Mouse (Mus musculus): ENCODE results near the gene Socs3.
A peak's percentile ranks its signal among the peaks of the same experiment; 100 is the strongest.

Socs3 gene

DNA sequence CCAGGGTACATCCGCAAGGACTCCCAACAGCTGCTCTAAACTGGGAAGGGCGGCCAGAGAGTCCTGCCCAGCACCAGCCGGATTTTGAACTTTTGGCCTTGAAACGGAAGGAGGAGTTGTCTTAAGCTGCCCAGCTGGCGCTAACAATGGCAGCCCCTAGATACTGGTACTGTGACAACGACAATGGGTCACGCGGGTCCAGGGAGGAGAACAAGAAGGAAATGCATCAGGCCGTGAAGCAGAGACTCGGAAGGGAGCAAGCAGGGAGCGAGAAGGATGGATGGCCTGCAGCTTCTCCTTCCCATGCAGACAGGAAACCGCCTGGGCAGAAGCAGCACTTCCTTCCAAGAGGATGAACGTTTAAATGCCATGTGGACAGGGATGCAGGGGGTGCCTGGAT is 14.2 kb downstream of the Socs3 start:
- DNase-seq (ENCODE audit: low read depth, low spot score) = no peak

DNA sequence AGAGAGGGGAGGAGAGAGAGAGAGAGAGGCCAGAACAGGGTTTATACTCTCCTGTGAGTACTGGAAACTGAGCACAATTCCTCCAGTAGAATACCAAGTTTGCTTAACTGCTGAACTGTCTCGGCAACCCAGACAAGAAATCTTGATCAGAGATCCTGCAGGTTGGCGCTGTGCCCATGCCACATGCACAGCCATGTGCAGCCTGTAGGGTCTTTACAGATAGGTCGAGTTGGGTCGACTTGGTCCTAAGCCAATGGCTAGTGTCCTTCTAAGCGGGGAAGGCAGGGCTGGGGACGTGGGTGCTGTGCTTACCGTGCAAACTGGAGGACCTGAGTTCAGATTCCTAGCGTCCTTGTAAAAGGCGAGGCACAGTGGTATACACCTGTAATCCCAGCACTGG is 15.0 kb downstream of the Socs3 start:
- no peak for DNase-seq (ENCODE audit: low read depth, low spot score)

DNA sequence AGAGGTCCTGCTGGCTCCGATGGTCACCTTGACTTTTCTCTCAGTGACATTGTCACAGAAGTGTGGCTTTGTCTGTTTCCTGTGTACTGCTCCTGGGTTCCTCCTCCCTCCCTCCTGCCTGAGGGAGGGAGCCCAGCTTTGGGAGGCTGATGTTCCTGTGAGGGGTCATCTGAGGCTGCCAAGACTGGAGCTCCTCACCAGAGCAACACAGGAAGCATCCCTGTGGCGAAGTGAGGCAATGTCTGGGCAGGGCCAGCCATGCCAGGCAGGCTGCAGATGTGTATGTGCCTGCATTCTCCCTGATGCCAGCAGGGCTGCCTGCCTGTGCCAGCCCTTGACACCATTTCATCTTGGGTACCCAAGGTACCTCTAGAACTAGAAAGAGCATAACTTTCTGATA is 15.8 kb downstream of the Socs3 start:
- no peak for DNase-seq (ENCODE audit: low read depth, low spot score)

DNA sequence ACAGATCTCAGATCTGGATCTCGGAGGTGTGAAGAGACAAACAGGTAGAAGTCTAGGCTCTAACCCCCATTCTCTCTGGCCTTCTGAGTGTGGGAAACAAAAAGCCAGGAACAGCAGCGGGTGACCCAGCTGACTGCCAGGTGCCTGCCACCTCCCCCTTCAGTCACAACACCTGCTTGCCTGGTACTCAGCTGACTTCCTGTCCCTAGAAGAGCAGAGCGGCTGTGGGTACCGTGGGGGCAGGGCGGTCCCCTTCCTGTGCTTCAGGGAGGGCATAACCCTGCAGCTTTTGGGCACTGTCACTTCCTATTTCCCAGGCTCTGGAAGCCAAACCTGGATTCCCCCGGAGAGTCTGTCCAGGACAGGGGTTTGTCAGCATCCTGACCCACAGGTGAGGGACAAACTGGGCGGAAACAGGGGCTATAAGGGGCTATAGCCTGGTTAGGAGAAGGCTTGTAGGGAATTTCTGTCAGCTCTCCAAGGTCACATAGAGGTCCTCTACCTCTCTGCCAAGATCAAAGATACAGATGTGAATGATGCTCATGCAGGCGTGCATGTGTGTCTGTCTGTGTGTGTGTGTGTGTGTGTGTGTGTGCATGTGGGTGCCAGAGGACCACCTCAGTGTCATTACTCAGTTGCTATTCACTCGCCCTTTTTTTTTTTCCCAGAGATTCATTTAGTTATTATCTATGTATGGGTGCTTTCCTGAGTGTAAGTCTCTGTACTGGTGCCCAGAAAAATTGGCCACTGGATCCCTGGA is 17.5 kb downstream of the Socs3 start:
- no peak for DNase-seq (ENCODE audit: low read depth, low spot score)

DNA sequence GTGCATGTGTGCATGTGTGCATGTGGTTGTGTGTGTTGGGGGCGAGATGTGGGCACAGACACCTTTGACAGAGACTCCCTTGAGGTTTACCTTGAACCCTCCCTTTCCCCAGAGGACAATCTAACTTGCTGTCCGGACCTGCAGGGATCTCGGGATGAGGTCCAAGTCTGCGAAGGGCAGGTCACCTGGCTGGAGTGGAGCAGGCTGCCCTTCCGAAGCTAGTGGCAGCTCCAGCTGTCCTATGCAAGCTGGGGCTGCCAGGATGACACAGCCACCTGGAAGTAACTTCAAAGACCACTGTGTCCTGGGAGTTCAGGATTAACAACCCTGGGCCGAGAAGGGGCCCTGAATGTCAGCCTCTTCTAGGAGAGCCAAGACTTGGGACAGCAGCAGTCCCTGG is 18.5 kb downstream of the Socs3 start:
- DNase-seq (ENCODE audit: low read depth, low spot score) = no peak

DNA sequence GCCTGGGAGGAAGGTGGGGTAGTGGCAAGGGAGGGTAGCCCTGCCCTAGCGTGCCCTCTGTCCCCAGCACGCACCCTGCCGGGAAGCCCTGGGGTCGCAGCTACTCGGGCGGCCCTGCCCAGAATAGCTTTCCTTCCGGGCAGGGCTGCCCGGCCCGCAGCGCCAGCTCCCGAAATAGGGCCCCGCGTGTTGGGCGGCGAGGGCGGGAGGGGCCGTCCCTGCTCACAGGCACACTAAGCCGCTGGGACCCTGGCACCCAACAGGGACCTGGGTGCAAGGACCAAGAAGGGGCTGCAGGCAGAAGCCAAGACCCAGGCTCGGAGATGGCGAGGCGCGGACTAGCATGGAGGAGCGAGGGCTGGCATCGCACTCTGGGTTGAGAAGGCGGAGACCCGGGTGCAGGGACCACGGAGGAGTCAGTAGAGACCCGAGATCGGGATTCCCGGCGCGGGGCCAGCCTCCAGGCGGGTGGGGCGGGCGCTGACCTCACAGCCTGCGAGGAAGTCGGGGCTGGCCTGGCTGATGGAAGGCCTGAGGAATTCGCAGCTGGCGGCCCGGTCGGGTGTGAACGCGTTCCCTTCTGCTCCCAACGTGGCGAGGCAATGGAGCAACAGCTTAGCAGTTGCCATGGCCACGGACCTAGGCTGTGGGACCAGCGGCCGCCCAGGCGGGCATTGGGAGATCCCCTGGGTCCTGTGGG is 20.3 kb downstream of the Socs3 start:
- DNase-seq (ENCODE audit: low read depth, low spot score) = peak; percentile 61

DNA sequence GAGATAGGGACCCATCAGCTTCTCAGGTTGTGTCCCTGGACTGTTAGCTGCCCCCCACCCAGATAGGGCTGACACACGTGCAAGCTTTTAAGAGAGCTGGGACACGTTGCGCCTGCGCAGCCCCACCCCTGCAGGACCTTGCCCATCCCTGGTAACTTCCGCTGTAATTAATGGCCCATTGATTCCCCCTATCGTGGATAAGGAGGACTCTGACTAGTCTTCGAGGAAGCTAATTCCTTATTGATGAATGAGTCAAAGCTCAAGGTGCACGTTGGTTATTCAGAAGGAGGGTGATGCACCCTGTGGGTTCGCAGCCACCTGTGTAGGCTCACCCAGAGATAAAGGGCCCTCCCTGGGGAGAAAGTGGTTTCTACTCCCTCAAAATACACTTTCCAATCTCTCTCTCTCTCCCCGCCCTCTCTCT is 22.8 kb downstream of the Socs3 start:
- DNase-seq (ENCODE audit: low read depth, low spot score) = peak; percentile 69

DNA sequence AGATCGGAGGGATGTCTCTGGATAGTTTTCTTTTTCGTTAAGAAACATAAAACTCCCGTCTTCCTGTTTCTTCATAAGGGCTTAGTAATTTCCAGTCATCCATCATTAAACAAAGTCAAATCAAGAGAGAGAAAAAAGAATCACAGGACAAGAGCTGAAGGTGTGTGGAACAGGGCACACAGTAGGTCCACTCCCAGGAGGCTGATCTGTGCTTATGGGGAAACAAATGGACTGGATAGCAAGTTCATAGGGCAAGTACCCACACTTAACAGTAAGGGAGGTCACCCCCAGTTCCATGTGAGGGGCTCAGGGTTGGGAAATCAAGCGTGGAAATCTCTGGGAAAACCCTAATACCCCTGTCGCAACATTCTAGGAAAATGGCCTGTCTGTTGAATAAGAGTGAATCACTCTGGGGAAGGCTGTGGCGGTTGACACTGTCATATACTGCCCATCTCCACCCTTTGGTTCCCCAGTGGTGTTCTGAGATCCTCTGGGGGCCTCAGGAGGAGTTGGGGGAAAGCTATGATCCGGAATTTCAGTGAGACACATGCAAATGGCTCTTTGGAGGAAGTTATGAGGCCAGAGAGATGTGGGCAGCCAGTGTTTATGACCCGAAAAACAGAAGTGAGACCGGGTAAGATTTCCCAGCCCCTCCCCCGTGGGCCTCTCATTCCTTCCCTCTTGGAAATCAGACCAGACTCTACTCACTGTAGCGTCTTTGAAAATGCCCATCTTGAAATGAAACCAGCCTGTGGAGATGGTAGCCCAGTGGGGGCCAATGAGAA is 23.5 kb downstream of the Socs3 start:
- no peak for DNase-seq (ENCODE audit: low read depth, low spot score)

DNA sequence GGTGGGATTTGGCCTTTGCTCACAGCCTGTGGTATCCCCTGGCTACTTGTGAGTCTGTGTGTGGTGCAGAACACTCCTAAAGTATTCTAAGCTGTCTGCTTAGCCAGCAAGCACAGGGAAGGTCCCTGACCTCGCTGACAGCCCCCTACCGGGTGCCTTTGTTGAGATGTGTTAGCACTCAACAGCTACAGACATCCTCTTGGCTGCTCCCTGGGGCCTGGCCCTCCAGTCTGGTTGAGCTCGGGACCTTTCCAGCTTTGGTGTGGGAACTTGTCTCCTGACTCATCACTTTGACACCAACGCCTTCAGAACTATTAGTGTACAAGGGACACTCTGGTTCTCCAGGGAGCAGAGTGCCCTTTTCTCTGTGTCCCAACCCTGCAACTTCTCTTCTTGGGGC is 28.0 kb downstream of the Socs3 start:
- peak; percentile 82 for DNase-seq (ENCODE audit: low read depth, low spot score)

DNA sequence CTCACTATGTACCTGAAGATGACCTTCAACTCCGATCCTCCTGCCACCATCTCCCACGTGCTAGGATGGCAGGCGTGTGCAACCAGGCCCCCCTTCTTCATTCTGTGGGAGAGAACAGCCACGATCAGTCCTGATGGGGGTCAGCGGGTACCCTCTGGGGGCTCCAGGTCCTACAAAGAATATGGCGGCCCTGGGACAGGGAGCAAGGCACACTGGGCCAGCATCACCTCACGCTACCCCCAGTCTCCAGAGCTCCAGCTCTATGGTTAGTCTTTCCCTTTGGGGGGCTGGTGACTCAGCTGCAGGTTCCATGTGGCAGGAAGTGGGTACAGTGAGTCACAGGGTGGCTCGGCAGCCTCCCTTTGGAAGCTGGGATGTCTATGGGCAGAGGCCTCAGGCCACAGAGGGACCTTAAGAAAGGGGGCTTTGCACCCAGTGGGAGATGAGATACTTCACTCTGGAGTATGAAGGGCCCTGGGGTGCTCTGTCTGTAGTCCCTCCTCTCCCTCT is 28.5 kb downstream of the Socs3 start:
- no peak for DNase-seq (ENCODE audit: low read depth, low spot score)

DNA sequence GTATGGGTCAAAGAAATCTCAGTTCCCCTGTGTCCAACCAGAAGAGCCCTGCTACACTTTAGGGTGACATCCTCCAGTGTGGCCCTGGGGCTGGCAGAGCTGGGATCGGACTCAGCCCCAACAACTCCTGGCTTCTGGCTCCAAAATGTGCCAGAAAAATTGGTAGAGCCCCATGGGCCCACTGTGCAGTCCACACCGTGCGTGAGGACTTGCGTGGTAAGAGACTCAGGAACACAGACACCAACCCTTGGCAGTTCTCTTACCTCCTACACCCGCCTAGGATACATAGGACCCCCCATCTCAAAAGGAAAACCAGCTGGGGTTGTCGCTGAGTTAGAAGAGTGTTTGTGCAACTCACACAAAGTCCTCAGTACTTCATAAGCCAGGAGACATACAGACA is 29.0 kb downstream of the Socs3 start:
- no peak for DNase-seq (ENCODE audit: low read depth, low spot score)

DNA sequence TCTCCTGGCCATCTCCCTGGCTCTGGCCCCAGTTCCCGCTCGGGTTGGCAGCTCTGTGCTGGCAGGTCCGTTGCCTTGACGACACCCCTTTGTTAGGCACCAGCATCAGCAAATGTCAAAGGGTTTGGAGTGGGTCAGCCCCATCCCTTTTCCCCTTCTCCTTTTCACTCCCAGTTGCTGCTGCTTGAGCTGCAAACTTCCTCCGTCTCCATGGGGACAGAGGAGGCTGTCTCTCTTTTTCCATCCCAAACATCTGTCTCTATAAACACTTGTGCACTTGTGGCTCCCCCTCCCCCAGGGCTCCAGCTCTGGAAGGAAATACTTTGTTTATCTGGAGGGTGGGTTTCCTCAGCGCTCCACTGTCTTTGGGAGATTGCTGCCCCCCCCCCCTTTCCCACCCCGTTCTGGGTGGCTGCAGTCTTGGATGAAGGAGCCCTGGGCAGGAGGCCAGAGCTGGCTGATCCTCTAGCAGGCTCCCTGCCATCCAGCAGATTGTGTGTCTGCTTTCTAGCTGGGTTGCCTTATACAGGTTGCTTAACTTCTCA is 30.0 kb downstream of the Socs3 start:
- DNase-seq (ENCODE audit: low read depth, low spot score) = peak; percentile 70

DNA sequence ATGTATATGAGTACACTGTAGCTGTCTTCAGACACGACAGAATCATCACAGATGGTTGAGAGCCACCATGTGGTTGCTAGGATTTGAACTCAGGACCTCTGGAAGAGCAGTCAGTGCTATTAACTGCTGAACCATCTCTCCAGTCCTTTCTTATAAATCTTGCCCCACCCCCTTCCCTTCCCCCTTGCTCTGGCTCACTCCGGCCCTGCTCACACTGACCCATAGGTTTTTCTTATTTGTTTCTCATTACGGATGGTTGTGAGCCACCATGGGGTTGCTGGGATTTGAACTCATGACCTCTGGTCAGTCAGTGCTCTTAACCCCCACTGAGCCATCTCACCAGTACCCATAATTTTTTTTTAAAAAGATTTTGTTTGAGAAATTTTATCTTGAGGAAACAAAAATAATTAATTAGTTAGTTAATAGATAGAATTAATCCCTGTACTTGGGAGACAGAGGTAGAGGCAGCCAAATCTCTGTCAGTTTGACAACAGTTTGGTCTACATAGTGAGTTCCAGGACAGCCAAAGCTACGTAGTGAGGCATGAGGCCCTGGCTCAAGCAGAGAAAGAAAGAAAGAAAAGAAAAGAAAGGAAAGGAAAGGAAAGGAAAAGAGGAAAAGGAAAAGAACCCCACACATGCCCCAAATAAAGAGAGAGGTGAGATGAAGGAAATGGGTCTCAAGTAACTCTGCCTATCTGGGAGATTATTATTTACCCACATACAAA is 30.7 kb downstream of the Socs3 start:
- no peak for DNase-seq (ENCODE audit: low read depth, low spot score)

DNA sequence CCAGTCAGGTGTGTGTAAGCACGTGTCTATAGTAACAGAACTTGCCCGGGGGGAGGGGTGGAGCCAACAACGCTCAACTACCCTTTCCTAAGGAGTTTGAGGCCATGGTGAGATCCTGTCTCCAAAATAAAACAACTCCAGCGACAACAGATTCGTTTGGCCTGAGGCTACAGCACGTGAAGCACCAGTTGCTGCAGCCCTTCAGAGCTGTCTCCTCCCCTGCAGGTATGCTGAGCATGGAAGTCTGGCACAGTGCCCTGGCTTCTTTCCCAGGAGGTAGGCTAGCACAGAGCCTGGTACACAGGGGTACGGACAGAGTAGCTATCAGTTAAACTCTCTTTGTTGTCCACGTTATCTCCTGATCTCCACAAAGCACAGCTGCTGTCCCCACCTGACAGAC is 33.6 kb downstream of the Socs3 start:
- peak; percentile 54 for DNase-seq (ENCODE audit: low read depth, low spot score)

DNA sequence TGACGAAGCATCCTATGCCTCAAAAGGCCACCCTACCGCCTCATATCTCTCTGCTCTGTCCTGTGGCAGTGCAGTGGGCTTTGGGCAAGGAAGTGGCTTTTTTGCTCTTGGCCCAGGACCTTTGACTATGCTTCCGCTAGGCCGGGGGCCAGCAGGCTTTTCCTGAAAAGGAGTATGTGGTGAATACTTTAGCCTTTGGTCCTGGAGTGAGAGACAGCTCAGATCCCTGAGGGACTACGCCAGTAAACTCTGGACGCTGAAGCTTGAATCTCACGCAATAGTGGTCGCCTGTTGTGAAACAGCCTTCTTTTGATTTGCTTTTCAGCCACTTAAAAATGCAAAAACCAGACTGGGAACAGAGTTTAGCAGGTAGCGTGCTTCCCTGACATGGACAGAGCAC is 34.2 kb downstream of the Socs3 start:
- DNase-seq (ENCODE audit: low read depth, low spot score) = no peak

DNA sequence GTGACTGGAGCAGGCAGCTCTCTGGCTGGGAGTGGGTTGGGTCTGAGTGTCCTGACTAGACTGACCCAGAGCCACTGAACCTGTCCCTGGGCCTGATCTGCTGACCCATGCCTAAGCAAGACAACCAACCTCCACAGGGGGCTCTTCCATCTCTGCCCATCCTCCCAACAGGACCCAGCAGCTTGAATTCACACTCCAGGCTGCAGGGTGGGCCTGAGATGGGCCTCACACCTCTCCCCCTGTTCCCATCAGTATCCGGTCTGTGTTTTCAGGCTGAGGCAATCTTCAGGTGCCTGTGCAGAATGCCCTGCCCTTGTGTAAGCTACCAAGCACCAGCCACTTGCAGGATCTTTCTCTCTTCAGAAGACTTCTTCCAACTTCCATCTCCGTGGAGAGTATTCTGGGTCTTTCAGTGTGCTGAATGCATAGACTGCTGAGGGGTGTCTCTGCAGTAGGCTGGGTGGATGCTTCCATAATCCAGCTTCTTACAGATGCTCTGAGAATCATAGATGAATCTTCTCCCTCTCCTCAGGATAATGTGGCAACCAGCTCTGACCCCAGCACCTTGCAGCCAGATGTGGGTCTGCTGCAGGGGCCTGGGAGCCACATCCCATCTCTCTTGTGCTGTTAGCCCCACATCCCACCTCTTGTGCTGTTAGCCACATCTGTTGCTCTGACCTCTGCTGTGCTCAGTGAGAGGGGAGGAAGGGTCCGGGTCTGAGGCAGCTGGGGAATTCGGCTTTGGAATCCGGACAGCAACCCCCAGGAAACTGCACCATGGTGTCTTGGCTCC is 35.1 kb downstream of the Socs3 start:
- no peak for DNase-seq (ENCODE audit: low read depth, low spot score)

DNA sequence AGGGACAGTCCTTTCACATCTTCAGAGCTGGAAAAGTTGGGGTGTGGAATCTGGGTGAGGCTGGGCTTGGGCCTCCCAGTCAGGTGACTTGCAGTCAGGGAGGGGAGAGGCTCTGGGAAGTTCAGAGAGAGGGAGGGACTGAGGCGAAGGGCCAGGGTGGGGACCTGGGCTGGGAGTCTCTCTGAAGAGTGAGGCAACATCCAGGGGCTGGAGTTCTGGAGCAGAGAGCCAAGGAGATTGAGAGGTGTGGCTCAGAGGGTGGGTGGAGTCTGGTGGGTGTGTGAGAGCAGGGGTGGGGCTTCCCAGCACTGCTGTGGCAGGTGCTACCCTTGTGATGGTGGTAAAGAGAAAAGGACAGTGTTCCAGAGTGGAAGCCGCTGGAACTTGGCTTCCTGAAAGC is 35.7 kb downstream of the Socs3 start:
- peak; percentile 97 for DNase-seq (ENCODE audit: low read depth, low spot score)

DNA sequence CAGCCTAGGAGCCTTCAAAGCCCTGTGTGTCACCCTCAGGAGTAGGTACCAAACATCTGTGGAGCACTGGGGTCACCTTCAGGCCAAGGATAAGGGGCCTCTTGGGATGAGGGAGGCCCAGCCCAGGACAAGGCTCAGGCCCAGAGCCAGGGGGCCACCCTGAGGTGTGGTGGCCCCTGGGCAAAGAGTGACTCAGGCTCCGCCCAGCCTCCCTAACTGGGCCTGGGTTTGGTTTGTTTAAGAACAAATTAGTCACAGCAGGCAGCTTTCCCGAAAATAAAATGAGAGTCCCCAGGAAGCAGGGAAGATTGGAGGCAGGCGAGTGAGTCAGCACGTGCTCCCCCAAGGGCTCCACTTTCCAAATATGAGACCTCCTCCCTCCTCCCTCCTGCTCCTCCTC is 37.7 kb downstream of the Socs3 start:
- DNase-seq (ENCODE audit: low read depth, low spot score) = peak; percentile 73

DNA sequence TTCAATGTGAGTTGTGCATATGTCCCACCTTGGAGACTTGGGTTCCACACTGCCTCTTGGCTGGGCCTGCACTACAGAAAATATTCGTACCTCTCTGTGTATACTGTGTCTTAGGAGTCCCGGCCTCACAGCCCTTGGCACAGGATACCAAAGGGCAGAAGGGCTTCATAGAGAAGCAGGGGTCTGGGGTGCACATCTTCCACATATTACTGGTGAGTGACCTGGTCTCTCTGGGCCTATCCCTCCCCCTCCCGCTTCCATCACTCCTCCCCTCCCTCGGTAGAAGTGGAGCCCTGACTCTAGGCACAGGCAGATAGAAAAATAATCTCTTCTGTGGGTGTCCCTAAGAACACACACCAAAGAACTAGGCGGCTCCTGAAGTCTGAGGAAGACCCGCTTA is 38.3 kb downstream of the Socs3 start:
- no peak for DNase-seq (ENCODE audit: low read depth, low spot score)

DNA sequence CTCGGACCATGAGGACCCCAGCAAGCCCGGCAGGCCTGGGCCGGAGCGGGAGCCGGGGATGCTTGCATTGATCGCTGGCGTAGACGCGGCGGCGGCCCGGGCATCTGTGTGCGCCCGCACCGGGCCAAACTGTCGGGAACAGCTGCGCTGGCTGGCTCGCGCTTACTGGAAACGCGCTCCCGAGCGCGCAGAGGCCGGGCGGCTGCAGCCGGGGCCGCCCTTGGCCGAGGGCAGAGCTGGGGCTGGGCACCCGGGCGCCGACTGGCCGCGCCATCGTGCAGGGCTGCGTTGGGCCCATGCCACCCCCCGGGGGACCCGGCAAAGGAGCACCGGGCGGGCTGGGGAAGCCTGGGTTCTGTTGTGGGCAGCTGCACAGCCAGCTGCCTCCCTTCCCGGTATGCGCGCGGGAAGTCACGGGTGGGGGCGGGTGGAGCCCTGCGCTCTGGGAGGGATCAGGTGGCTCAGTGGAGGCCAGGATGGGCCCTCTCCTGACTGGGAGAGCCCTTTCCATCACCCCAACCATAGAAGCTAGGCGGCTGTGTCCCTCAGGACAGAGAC is 39.0 kb downstream of the Socs3 start:
- peak; percentile 51 for DNase-seq (ENCODE audit: low read depth, low spot score)
